Mouse (Mus musculus): ENCODE measurements at regions not wholly inside any gene's neighbourhood (a gene's known extent, or its start where the extent isn't known, plus 50 kb on each side); places are given as distances from the start of the nearest gene placed in this dataset.

DNA sequence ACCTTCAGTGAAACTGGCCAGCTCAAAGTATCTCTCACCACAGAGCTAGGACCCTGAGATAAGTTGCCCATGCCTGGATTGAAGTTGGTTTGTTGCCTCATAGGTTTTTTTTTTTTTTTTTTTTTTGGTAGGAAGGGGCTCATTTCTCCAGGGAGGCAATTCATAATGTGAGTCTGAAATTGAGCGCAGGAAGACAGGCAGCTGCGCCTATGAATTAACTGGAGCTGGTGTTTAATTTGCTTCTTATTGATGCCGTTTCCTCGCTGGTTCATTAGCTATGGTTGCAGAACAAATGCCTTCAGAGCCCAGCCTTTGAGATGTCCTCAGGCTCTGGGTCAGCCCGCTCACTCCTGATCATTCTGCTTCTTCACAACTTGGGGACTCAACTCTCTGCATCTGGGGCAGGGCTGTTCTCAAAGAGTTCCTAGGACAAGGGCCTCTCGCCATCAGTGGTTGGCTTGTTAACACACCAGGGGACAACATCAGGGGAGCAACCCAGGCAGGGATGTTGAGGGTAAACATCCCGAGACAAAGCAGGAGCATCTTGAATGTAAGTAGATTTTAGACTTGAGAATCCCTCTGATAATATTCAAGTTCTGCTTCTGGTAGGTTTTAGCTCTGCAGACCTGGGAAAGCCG lies 123.3 kb upstream of the Ptprt start:
- no peak for TF ChIP-seq CTCF (IDR thresholded peaks at IDR 0.05; ENCODE audit: low read depth, low read length)
- no peak for TF ChIP-seq POLR2A (IDR thresholded peaks at IDR 0.05; ENCODE audit: insufficient read depth, low read length)
- TF ChIP-seq EP300 (IDR thresholded peaks at IDR 0.05; ENCODE audit: insufficient read depth, low read depth, low read length): no peak
